Mouse (Mus musculus): ENCODE measurements around the gene Sept11.
A peak's percentile ranks its signal among the peaks of the same experiment; 100 is the strongest.

Gene Sept11

DNA sequence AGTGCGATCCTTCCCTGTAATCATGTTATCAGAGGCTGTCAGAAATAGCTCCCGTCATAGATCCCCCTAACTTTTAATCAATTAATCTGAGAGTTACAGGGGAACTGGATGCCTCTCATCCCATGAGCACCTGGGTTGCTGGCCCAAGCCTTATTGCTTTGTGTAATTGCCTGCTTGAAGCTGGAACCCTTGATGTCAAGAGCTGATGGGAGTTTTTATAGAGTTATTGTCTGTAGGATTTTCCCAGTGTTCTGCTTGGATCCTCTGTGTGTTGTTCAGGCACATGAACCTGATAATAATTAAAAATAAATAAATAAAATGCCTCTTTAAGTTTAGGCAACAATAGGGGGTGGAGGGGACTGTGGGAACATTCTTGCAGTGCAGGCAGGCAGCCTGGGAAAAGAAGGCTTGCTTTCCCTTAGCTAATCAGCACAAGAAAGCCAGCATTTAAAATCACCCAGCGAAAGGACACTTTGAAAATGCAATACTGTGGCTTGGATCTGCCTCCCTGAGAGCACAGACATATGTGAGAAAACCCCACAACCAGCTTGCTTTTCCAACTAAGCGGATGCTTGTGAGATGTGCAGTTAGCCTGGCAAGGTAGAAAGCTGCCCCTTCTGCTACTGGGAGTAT, 33.8 kb downstream of the Sept11 start:
- DNase-seq (ENCODE audit: low read depth): no peak

DNA sequence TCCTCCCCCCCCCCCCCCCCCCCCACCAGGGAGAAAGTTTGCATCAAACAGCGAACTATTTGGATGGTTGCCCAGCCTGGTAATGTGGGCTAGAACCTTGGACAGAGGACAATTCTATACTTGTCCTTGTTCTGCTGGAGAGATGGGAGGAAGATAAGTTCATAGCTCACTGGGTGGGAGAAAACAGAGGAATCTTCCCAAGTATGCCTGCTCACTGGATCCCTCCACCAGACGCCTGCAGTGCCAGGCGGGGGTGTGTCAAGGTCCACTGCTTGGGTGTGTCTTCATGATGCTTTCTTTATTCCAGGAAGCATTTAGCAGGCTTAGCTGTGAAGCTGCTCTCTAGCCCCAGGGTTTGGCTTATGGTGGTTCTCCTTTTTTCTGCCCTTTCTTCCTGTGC, 34.5 kb downstream of the Sept11 start:
- DNase-seq (ENCODE audit: low read depth): no peak

DNA sequence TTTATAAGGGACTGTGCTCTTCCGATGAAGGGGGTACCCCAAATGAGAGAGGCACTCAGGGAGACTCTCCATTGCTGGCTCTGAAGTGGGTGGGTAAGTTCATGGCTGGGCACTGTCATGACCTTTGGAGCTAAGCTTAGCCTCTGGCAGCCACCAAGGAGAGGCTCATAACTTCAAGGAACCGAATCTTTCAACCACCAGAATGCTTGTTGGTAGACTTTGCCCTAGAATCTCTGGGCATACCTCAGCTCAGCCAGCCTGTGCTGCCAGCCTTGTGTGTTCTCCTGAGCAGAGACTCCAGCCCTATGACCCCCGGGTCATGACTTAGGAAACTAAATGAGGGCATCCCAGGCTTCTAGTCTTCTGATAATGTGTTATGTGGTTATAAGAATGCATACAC, 35.5 kb downstream of the Sept11 start:
- DNase-seq (ENCODE audit: low read depth): no peak

DNA sequence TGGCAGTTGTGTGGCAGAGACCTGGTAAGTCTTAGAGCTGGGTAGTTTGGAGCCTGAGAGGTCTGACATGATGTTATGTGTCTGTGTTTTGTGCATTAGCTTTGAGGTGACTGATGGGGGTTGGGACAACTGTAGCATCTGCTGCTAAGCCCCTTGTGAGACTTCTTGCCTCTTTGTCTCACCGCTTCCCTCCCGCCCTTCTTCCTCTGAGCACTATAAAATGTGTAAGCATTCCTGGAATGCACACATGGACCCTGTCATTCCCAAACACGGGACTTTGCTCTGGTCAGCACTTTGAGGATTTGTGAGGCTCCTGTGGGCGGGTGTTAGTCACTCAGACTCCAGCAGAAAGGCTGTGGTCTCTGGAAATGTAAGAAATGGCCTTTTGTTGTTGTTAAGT, 36.7 kb downstream of the Sept11 start:
- DNase-seq (ENCODE audit: low read depth): peak; percentile 91

DNA sequence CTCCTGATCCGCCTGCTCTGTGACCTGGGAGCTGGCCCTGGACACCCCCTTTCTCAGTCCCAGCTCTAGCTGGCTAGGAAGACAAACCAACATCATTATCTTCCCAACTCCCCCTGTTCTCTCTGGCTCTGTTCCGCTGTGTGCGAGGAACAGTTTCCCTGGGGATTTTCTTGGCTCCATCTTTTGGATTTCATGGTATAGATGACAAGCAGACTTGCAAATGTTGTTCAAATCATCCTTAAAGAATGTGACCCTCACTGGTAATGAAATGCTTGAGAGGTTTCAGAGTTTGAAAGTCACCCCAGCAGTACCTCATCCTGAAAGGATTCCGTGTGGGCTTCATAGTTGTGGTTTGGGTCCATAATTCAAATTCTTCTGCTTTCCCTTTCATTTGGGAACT, 38.2 kb downstream of the Sept11 start:
- no peak for DNase-seq (ENCODE audit: low read depth)

DNA sequence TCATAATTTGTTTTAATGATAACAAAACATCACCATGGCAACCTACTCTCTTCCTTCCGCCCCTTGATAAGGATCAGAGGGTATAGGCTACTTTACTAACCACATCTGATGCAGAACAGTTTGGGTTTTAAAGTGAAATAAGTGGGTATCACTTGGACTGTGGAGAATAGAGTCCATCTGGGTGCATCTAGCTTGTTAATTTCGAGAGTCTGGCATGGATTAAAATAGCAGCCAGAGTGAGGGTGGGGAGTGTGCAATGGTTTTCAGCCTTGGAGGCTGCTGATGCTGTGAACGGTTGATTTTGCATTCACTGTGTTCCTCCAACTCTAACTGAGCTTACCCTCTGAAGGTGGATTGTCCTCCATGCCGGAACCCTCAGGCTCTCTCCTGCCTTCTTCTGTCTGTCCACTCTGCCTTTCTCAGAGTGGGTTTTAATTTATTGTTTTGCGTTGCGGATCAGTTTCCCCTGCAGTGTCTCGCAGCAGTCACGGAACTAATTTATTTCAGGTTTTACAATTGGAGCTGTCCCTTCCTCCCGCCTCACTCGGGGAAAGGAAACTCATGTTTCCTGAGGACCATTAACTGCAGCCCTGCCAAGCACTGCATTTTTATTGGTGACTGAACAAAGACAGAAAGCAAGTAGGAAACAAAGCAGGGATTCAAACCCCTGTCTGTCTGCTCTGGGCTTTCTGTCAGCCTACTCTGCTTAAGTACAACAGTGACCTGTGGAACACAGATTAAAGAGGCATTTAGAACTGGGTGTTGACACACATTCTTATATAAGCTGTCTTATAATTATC, 40.4 kb downstream of the Sept11 start:
- DNase-seq (ENCODE audit: low read depth): no peak

DNA sequence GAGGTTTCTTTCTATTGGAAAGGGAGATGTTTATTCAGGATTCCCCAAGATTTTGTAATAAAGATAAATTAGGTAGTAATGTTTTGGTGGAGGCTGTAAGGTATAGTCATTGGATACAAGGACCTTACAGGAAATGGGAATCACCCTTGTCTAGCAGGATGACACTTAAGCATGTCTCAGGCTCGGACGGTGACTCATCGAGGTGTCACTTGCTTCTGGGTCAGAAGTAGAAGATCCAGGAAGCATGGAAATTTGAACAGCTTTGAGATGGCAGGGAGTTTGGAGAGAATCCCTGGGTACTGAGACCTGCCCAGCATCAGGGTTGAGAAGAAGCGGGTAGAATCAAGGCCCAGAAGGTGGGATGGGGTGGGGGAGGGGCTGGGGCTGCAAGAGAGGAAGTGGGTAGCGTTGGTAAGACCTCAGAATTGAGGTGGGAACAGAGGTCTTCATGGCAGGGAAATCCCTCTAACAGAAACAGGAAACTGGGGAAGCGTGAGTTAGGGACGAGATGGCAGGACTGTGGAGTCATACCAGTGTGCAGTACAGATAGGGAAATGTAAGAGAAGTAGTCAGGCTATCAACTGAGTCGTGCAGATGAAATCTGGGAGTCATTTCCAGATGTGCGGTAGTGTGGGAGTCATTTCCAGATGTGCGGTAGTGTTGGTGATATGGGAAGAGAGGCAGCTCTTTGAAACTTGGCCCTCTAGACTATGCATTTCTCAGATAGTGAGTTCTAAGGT, 42.3 kb downstream of the Sept11 start:
- no peak for DNase-seq (ENCODE audit: low read depth)

DNA sequence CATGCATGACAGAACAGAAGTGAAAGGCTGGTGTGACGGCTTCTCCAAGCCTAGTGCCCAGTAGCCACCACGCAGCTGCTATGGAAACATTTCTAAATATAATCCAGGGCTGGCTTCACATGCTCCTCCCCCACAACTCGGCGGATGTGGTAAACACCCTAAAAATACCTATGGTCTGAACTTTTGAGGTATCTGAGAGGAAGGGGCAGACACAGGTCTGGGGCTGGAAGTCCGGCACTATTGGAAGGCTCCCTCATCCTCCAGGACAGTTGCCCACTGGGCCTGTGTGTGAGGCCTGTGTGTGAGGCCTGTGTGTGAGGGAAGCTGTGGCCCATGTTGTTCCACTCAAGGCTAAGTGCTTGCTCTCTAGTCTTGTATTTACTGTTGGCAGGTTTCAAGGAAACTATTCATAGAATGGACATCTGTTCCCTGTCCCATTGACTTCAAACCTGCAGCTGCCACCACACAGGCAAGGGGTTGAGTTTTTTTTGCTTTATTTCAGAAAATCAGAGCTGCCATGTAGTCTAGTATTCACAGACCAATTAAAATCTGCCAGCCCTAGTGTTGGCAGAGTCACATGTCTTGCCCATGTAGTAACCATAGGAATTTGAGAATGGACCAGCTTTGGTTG, 43.8 kb downstream of the Sept11 start:
- DNase-seq (ENCODE audit: low read depth): no peak

DNA sequence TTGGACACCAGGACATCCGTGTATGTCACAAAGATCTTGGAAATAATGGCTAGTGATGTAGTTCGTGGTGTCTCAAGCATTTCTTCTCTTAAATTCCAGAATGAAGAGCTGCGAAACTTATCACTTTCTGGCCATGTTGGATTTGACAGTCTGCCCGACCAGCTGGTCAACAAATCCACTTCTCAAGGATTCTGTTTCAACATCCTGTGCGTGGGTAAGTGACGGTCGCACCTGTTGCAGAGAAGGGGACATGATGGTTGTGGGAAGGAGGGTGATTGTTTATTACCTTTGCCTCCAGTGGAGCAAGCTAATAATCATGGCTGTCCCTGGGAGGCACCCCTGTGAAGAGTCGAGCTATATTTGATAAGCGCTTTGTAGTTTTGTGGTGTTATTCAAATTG, 46.1 kb downstream of the Sept11 start:
- DNase-seq (ENCODE audit: low read depth): no peak

DNA sequence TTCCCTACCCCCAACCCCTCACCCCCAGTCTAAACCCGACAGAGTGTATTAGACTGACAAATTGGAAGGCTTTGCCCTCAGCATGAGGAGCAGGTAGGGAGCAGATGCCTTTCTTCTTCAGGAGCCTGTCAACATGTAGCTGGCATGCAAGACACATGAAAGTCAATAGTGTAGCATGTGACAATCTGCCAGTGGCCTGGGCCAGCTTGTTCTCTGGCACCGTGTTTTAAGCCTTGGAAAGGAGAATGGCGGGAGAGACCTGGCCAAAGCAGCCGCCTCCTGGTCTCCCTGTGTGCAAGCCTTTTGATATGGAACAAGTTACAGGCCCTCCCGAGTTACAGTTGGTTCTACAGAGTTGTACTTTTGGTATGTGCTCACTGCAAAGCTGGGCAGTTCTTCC, 47.5 kb downstream of the Sept11 start:
- no peak for DNase-seq (ENCODE audit: low read depth)

DNA sequence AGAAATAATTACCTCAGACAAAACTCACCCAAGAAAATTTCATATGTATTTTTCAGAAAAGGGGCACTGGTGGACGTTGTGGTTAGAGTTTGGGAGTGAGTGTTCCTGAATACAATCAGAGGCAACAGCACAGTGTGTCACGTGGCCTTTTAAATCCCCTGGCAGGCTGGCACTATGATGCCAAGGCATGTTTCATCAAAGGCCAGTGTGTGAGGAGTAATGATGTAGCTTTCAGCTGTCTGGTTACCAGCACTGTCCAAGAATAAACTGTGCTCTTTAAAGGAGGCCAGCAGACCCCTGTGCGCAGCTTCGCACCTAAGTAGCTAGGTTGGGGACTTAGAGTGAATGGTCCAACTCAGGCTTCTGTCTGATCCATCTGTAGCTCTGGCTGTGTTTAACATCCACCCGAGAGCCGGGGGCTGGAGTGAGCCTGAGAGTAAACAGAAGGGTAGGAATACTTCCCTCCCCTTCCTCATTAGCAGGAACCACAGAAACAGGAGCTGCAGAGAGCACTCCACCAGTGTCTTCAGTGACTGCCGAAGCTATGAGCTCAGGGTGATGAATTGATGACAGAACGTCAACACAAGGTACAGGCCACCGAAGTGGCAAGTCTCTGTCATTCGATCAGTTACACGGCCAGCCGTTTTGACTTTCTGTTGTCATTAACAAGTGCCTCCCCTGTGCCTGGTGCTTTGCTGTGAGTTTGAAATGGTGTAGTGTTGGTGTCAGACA, 50.3 kb downstream of the Sept11 start:
- no peak for DNase-seq (ENCODE audit: low read depth)

DNA sequence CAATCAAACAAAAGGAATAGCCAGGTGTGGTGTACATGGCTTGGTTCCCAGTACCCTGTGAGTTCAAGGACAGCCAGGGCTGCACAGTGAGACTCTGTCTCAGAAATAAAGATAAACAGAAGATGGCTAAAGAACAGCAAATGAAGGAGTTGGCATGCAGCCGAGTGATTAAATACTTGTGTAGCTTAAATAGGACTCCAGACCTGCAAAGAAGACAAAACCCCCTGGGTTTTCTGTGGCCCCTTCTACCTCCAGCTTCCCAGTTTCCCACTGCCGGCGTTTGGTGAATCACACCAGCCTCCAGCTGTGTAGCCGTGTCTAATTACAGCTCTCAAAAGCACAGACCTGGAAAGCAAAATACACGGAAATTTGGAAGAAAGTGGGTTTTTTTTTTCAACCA, 51.6 kb downstream of the Sept11 start:
- DNase-seq (ENCODE audit: low read depth): no peak

DNA sequence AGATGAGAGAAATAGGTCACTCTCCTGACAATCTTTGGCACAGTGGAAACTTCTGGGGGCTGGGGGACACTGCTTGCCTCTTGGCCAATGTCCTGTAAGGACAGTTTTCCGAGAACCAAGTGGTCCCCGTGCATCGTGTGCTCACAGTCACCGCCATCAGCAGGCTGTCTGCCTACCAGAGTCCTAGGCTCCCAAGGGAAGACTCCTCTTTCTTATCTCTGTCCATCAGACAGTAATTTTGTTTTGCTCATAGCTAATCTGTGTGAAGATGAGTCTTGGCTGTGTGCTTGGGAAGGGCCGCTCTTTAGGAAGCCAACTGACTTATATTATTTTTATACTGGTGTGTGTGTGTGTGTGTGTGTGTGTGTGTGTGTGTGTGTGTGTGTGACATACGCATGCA, 52.3 kb downstream of the Sept11 start:
- DNase-seq (ENCODE audit: low read depth): no peak

DNA sequence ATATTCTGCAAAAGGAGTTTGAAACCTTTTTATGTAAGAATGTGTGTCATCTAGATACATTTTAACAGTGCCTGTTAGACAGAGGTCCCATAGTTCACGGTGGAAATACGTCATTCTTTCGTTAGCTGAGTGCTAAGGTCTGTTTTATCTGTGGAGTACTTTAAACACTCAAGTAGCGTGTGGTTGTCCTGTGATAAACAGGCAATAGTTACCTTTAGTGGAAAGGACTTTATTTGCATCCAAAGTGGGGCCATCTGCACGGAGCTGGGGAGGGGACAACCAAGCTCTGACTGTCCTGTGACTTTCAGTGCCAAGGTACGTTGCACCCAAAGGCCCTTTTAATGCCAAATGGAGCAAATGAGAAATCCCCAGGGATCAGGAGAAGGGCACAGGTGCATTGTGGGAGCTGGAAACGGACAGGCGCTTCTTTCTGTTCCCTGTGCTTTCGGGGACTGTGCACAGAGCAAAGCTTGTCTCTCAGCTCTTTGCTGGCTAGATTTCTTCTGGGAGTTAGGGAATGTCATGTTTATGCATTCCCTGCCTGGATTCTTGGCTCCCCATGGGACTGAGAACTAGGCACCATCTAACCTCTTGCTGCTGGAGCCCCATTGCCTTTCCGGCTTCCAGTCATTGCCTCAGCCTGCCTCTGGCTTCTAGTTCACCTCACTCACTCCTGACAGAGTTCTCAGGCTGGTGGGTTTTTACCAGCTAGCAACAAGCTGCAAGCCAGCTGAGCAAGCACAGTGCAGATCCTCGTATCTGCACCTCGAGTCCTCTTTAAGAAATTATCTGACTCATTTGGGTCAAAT, 56.9 kb downstream of the Sept11 start:
- no peak for DNase-seq (ENCODE audit: low read depth)

DNA sequence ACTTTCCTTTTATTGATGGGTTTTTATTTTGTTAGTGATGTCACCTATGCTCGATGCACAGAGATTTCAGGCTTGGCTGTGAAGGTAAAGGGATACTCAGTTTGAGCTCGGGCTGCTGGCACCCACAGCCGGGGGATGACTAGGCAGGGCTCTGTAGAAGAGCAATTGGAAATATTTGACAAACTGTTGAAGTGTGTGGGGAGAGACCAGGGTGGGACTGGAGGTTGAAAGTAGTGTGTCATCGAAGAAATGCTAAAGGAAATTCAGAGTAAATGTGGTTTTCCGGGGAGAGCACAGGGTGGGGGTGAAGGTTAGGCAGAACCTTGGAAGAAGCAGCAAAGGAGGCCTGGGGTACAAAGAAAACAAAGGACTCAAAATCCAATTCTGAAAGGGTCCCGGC, 58.7 kb downstream of the Sept11 start:
- no peak for DNase-seq (ENCODE audit: low read depth)

DNA sequence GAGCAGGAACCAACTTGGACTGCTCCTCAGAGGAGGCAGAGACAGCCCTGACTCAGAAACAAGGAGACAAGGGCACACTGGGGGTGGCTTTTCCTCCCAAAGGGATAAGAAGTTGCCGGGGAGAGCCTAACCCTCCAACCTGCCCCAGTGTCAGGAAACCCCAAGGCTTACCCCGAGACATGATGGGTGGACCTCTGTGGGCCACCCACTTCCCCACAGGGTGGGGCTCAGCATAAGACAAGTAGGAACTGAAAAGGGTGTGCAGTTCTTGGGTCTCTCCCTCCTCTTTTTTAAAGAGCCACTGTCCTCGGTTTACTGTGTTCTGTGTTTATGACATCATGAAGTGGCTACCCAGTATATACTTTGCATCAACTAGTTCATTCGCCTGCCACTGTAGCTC, 59.2 kb downstream of the Sept11 start:
- DNase-seq (ENCODE audit: low read depth): no peak

DNA sequence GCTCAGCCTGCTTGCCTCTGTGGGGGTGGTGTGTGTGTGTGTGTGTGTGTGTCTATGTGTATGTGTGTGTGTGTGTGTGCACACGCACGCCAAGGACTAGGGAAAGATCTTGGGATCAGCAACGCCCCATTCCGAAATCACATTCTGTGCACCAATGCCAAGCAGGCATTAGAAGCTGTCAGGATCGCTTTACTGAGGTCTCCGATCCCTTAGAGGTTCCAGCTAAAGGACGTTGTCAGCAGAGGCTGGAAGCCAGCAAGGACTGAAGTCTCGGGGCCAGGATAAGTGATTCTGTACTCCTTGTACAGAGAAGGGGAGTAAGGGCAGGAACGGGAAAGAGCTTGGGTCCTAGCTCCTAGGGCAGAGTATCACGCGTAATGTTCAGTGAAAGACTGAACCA, 61.2 kb downstream of the Sept11 start:
- no peak for DNase-seq (ENCODE audit: low read depth)

DNA sequence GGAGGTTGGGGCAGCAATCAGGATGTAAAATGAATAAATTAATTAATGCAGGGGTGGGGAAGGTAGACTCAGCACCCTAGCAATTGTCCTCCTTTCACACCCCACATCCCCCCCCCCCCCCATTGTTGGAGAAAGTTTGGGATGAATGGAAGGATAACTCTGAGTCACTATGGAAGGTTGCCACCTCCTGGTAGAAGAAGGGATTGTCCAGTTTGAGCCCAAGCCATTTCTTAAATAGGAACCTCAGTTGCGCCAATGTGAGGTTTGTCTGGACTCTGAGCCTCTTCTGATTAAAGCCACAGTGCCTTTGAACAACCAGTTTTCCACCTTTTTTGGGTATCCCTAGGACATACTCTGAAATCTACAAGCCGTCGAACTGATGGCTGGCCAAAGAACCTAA, 70.3 kb downstream of the Sept11 start:
- DNase-seq (ENCODE audit: low read depth): peak; percentile 49

DNA sequence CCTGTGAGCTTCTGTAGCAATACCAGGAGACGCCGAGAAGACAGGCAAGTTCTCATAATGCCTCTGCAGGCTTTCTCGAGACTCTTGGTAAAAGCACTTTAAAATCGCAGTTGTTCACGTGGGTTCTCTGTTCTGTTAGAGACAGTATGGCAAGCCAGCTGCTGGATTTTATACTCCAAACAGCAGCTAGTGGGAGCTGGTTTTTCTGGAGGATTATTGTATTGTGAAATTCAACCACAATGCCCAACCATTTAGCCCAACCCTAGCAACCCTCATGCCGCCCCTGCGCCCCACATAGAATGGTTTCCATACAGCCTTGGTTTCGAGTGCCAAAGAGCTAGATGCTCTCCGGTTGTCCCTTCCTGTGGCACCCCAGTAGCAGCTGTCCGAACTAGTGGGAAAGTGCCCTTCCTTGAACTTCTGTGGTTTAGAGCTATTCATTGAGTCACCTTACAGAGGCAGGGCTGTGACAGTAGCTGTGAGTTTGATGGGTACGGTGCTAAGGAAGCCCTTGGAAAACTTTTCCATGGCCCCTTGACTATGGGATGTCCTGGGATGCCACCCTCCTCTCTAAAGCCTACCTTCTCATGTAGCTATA, 74.8 kb downstream of the Sept11 start:
- DNase-seq (ENCODE audit: low read depth): no peak

DNA sequence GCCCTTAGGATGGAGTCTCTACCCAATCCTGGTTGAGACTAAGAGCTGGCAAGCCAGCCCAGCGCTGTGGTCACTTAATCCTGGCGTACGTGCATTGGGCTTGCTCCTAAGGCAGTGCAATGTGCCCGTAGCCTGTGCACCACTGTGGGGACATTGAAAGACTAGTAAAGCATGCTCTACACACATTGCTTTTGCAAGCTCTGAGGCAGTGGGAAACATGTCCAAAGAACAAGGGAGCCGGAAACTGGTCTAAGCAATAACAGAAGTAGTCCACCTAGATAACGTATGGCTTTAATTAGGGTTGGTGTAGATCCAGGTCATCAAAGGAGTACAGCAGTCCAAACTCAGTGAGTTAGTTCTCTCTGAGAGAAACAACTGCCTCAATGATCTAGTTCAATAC, 75.4 kb downstream of the Sept11 start:
- DNase-seq (ENCODE audit: low read depth): no peak

DNA sequence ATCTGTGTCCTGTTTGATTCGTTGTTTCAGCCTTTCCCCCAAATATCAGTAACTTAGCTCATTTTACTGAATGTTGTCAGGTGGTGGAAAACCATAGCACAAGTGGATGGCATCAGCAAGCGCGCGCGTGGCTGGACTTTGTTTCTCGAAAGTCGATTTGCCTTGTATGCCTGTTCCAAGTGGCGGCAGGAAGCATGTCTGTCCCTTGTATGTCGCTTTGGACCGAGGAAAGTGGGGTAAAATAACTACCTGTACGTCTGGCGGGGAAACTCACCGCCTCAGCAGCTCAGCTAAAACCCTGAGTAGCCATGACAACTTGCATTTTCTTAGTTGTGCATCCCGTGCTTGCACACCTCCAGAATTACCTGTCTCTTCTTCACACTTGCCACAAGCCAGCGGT, 78.2 kb downstream of the Sept11 start:
- no peak for DNase-seq (ENCODE audit: low read depth)

All from fibroblast of lung, adult 2 months (primary cell).